Mouse (Mus musculus) intestine, postnatal 0 days (tissue): ENCODE data around the gene Gm20425. TPM values are rescaled to one million over a fixed set of nuclear protein-coding genes. Genes with fewer than 3 reads are reported as not detected.
A peak's percentile ranks its signal among the peaks of the same experiment; 100 is the strongest.

ENCODE experiments used
- ATAC-seq: fragments of 200-750 bp; cut with Nextera tagmentation; 2 replicates; pipeline ENCODE4 v1.8.0; 2017; ENCODE audit warnings: mild to moderate bottlenecking, moderate TSS enrichment, moderate library complexity
- H3K27ac ChIP-seq: fragments of 300-500 bp; sonication (generic); 2 replicates; pipeline ENCODE4 v1.5.1; 2014; ENCODE audit warnings: mild to moderate bottlenecking, low read depth, low read length, moderate library complexity
- H3K27me3 ChIP-seq: fragments of 300-500 bp; sonication (generic); replicated peaks from 2 replicates; pipeline ENCODE4 v1.6.1; 2014; ENCODE audit warnings: low read length, mixed read lengths; ENCODE audit not compliant: control insufficient read depth, insufficient read depth
- H3K36me3 ChIP-seq: fragments of 300-500 bp; sonication (generic); 2 replicates; pipeline ENCODE4 v1.6.1; 2014; ENCODE audit warnings: mild to moderate bottlenecking, moderate library complexity; ENCODE audit not compliant: control insufficient read depth, insufficient read depth
- H3K4me1 ChIP-seq: fragments of 300-500 bp; sonication (generic); replicated peaks from 2 replicates; pipeline ENCODE4 v1.6.1; 2014; ENCODE audit warnings: antibody characterized with exemption, low read length, mixed read lengths; ENCODE audit not compliant: control insufficient read depth, insufficient read depth
- H3K4me2 ChIP-seq: fragments of 300-500 bp; sonication (generic); replicated peaks from 2 replicates; pipeline ENCODE4 v1.6.1; 2014; ENCODE audit warnings: low read depth, mild to moderate bottlenecking, moderate library complexity
- H3K4me3 ChIP-seq: fragments of 300-500 bp; sonication (generic); 2 replicates; pipeline ENCODE4 v1.5.1; 2014; ENCODE audit warnings: low read depth, low read length
- H3K9ac ChIP-seq: fragments of 300-500 bp; sonication (generic); 2 replicates; pipeline ENCODE4 v1.6.1; 2014; ENCODE audit warnings: mild to moderate bottlenecking, low read depth, low read length
- H3K9me3 ChIP-seq: fragments of 300-500 bp; sonication (generic); 2 replicates; pipeline ENCODE4 v1.6.1; 2016; ENCODE audit warnings: mixed run types; ENCODE audit not compliant: control insufficient read depth
- CTCF ChIP-seq: sonication (generic); IDR thresholded peaks from 2 replicates; pipeline ENCODE4 v1.5.1; 2016; ENCODE audit warnings: low read depth, mild to moderate bottlenecking, control low read depth, antibody characterized with exemption, moderate library complexity
- WGBS: fragments of 180-500 bp; shearing (Covaris S2); extraction: QIAGEN DNeasy Blood & Tissue Kit; methylation state at CpG from one replicate; pipeline ENCODE4 v1.1.7; 2014; 5-methylcytosine and 5-hydroxymethylcytosine counted together
- polyA plus RNA-seq: library from polyadenylated mRNA; unstranded; fragments of >200 nt; fragmentation: Nextera tagmentation; extraction: Ambion mirVana; gene quantifications from 2 replicates; pipeline ENCODE4 v1.2.1, GENCODE M21; 2015

The Gm20425 gene
- polyA plus RNA-seq, 1 experiment from 2014 or later, result 8.9 TPM

GRCm38 (mm10) chr9:103234565-103235165 lies 4.6 kb upstream of the Gm20425 start:
- WGBS, result 37% methylated on average over 7 of the region's 7 CpGs
- H3K9ac ChIP-seq, result no peak overlapping the region
- peaks cover 6% of the 10 kb centered on the region; the same call in 1 of the 2 replicates for H3K4me1 ChIP-seq
- H3K4me3 ChIP-seq, result no peak overlapping the region
- H3K27me3 ChIP-seq, result no peaks in the 10 kb centered on the region
- TF ChIP-seq CTCF, result no peak
- no peaks in the 10 kb centered on the region for H3K9me3 ChIP-seq
- H3K36me3 ChIP-seq, result no peaks in the 10 kb centered on the region
- peak; percentile 20; the same call in 1 of the 2 replicates for ATAC-seq
- H3K4me2 ChIP-seq, result no peak overlapping the region
- no peak overlapping the region for H3K27ac ChIP-seq

GRCm38 (mm10) chr9:103234059-103234458 lies 4.0 kb upstream of the Gm20425 start:
- peaks cover 6% of the 10 kb centered on the region; the same call in 1 of the 2 replicates for H3K4me1 ChIP-seq
- no peak for TF ChIP-seq CTCF
- no peaks in the 10 kb centered on the region for H3K36me3 ChIP-seq
- H3K4me3 ChIP-seq, result no peak overlapping the region
- H3K9me3 ChIP-seq, result no peaks in the 10 kb centered on the region
- ATAC-seq, result no peak
- no peak overlapping the region for H3K4me2 ChIP-seq
- WGBS, result 66% methylated on average over 7 of the region's 7 CpGs
- H3K9ac ChIP-seq, result no peak overlapping the region
- H3K27ac ChIP-seq, result no peak overlapping the region
- no peaks in the 10 kb centered on the region for H3K27me3 ChIP-seq

DNA sequence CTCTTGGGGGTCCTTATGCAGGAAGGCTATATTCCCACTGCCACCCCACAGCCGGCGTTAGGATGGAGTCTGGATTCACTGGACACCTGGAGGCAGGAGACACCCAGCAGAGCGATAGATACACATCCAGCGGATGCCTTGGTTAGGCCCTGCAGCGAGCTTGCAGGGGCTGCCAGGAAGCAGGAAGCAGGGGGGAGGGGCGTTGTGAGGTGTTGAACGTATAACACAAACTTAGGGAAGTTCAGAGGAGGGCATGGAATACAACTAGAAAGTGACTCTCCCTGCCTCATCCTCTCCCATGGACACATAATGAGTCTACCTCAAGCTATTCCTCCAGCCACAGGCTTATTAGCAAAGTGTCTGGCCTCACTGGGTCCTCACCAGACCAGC lies 2.9 kb upstream of the Gm20425 start:
- no peaks in the 10 kb centered on the region for H3K36me3 ChIP-seq
- no peak overlapping the region for H3K4me3 ChIP-seq
- TF ChIP-seq CTCF, result no peak

GRCm38 (mm10) chr9:103232232-103233005 lies 2.3 kb upstream of the Gm20425 start:
- H3K9me3 ChIP-seq, result no peaks in the 10 kb centered on the region
- no peak overlapping the region for H3K27ac ChIP-seq
- peaks cover 6% of the 10 kb centered on the region; the same call in 1 of the 2 replicates for H3K4me1 ChIP-seq
- H3K9ac ChIP-seq, result 0 out of 2 replicates have a peak overlapping the region, but pooled peaks have one; percentile 3
- H3K4me3 ChIP-seq, result no peak overlapping the region
- WGBS, result 81% methylated on average over 7 of the region's 7 CpGs
- H3K27me3 ChIP-seq, result no peaks in the 10 kb centered on the region
- ATAC-seq, result no peak
- H3K36me3 ChIP-seq, result no peaks in the 10 kb centered on the region
- no peak for TF ChIP-seq CTCF
- no peak overlapping the region for H3K4me2 ChIP-seq

More for the DNA sequence above, 2.9 kb upstream of the Gm20425 start:
- H3K4me1 ChIP-seq, result peaks cover 6% of the 10 kb centered on the region; the same call in 1 of the 2 replicates
- H3K4me2 ChIP-seq, result no peak overlapping the region
- 60% methylated on average over 7 of the region's 7 CpGs for WGBS
- ATAC-seq, result no peak
- H3K9me3 ChIP-seq, result no peaks in the 10 kb centered on the region
- 0 out of 2 replicates have a peak overlapping the region, but pooled peaks have one; percentile 3 for H3K9ac ChIP-seq
- H3K27me3 ChIP-seq, result no peaks in the 10 kb centered on the region
- no peak overlapping the region for H3K27ac ChIP-seq

- Histone ChIP-seq H3K27ac (no peak overlapping the region), H3K4me1 (0 out of 2 replicates have a peak, but pooled peaks cover 2% of the 10 kb centered on the region), H3K36me3 (no peaks in the 10 kb centered on the region; the same call in 1 of the 2 replicates), H3K4me3 (0 out of 2 replicates have a peak overlapping the region, but pooled peaks have one; percentile 27), H3K9ac (no peak overlapping the region), H3K27me3 (no peaks in the 10 kb centered on the region), H3K4me2 (peak overlapping the region; percentile 65), H3K9me3 (no peaks in the 10 kb centered on the region)
- TF ChIP-seq CTCF, result no peak
- 76% methylated on average over 15 of the region's 15 CpGs for WGBS
- ATAC-seq, result no peak
Measured at GRCm38 (mm10) chr9:103229037-103229867, 855 bp downstream of the Gm20425 start.
